Mouse (Mus musculus) adrenal gland, postnatal 0 days (tissue): ENCODE data around the gene Olfr828. TPM values are rescaled to one million over a fixed set of nuclear protein-coding genes. Genes with fewer than 3 reads are reported as not detected.

Experiments
- polyA plus RNA-seq: library from polyadenylated mRNA; unstranded; fragments of >200 nt; fragmentation: Nextera tagmentation; extraction: Ambion mirVana; gene quantifications from 2 replicates; pipeline ENCODE4 v1.2.1, GENCODE M21; 2015

Olfr828 gene
- polyA plus RNA-seq: not detected in 2 replicates

GRCm38 (mm10) chr9:18819426-18819825, at the start of gene Olfr828:
Olfr828 (minus strand) TSS chr9:18819526.

GRCm38 (mm10) chr9:18854633-18855032, 35.3 kb upstream of the Olfr828 start, which contains the start of gene Olfr829:
Olfr829 (plus strand) TSS chr9:18854933.

Other genes with a start within 250 kb of the Olfr828 start
- gene Muc16, start 145.0 kb downstream of the Olfr828 start, polyA plus RNA-seq: 2.0 and 3.9 TPM in 2 replicates
- gene Olfr24, start 55.5 kb downstream of the Olfr828 start, polyA plus RNA-seq: not detected in 2 replicates
- gene Olfr829, start 35.4 kb upstream of the Olfr828 start, polyA plus RNA-seq: not detected in 2 replicates
- not detected in 2 replicates for gene Olfr830, start 55.2 kb upstream of the Olfr828 start, polyA plus RNA-seq
- gene Olfr832, start 117.6 kb upstream of the Olfr828 start, polyA plus RNA-seq: not detected in 2 replicates
- not detected in 2 replicates for gene Olfr834, start 168.5 kb upstream of the Olfr828 start, polyA plus RNA-seq
- gene Olfr835, start 213.2 kb upstream of the Olfr828 start, polyA plus RNA-seq: not detected in 2 replicates